Mouse (Mus musculus): Measurements from ENCODE around the gene Auts2. TPM values are rescaled to one million over a fixed set of nuclear protein-coding genes. Genes with fewer than 3 reads are reported as not detected.

The Auts2 gene
- polyA plus RNA-seq, 1 experiment from 2014 or later, result 70.9 TPM

GRCm38 (mm10) chr5:132437478-132437877, 105.7 kb downstream of the Auts2 start:
- Histone ChIP-seq H3K9ac (no peak overlapping the region), H3K27me3 (replicated peaks) (no peaks in the 10 kb centered on the region), H3K36me3 (replicated peaks) (no peaks in the 10 kb centered on the region), H3K9me3 (no peaks in the 10 kb centered on the region), H3K4me2 (no peak overlapping the region), H3K4me1 (peaks cover 20% of the 10 kb centered on the region), H3K27ac (no peak overlapping the region), H3K4me3 (no peak overlapping the region)
- no peak for ATAC-seq (replicated peaks)
- 87% methylated on average over 8 of the region's 8 CpGs for WGBS

GRCm38 (mm10) chr5:132436901-132437300, 106.2 kb downstream of the Auts2 start:
- Histone ChIP-seq H3K27ac (no peak overlapping the region), H3K9me3 (no peaks in the 10 kb centered on the region), H3K4me1 (peaks cover 20% of the 10 kb centered on the region), H3K9ac (no peak overlapping the region), H3K4me2 (no peak overlapping the region), H3K4me3 (no peak overlapping the region), H3K27me3 (replicated peaks) (no peaks in the 10 kb centered on the region), H3K36me3 (replicated peaks) (no peaks in the 10 kb centered on the region)
- no peak for ATAC-seq (replicated peaks)
- 60% methylated on average over 1 of the region's 1 CpGs for WGBS

- Histone ChIP-seq H3K27ac (no peak overlapping the region), H3K27me3 (replicated peaks) (no peaks in the 10 kb centered on the region), H3K9me3 (no peaks in the 10 kb centered on the region), H3K4me3 (no peak overlapping the region), H3K4me2 (no peak overlapping the region), H3K9ac (no peak overlapping the region), H3K4me1 (peaks cover 20% of the 10 kb centered on the region), H3K36me3 (replicated peaks) (no peaks in the 10 kb centered on the region)
- ATAC-seq (replicated peaks), result no peak
- WGBS, result 97% methylated on average over 2 of the region's 2 CpGs
Measured at GRCm38 (mm10) chr5:132436473-132436872, 106.7 kb downstream of the Auts2 start.

- ATAC-seq (replicated peaks), result no peak
- H3K27ac ChIP-seq, result no peak overlapping the region
- no peaks in the 10 kb centered on the region for H3K36me3 ChIP-seq (replicated peaks)
- H3K4me1 ChIP-seq, result peaks cover 20% of the 10 kb centered on the region
- H3K9ac ChIP-seq, result no peak overlapping the region
- H3K27me3 ChIP-seq (replicated peaks), result no peaks in the 10 kb centered on the region
- WGBS, result 37% methylated on average over 5 of the region's 5 CpGs
- no peak overlapping the region for H3K4me2 ChIP-seq
- no peak overlapping the region for H3K4me3 ChIP-seq
- no peaks in the 10 kb centered on the region for H3K9me3 ChIP-seq
Measured at GRCm38 (mm10) chr5:132435401-132435800, 107.7 kb downstream of the Auts2 start.

- WGBS, result 83% methylated on average over 6 of the region's 6 CpGs
- no peak overlapping the region for H3K4me3 ChIP-seq
- no peak for ATAC-seq (replicated peaks)
- H3K27ac ChIP-seq, result no peak overlapping the region
- no peak overlapping the region for H3K4me2 ChIP-seq
- no peaks in the 10 kb centered on the region for H3K9me3 ChIP-seq
- no peaks in the 10 kb centered on the region for H3K27me3 ChIP-seq (replicated peaks)
- no peak overlapping the region for H3K9ac ChIP-seq
- H3K4me1 ChIP-seq, result peaks cover 23% of the 10 kb centered on the region
- H3K36me3 ChIP-seq (replicated peaks), result no peaks in the 10 kb centered on the region
Measured at GRCm38 (mm10) chr5:132433377-132434115, 109.6 kb downstream of the Auts2 start.

- H3K4me2 ChIP-seq, result no peak overlapping the region
- no peak overlapping the region for H3K4me3 ChIP-seq
- peak overlapping the region; percentile 7; the same call in 1 of the 2 replicates for H3K27ac ChIP-seq
- WGBS, result 40% methylated on average over 3 of the region's 3 CpGs
- no peaks in the 10 kb centered on the region for H3K36me3 ChIP-seq (replicated peaks)
- H3K27me3 ChIP-seq (replicated peaks), result no peaks in the 10 kb centered on the region
- H3K9me3 ChIP-seq, result no peaks in the 10 kb centered on the region
- peaks cover 12% of the 10 kb centered on the region for H3K4me1 ChIP-seq
- peak; percentile 71 for ATAC-seq (replicated peaks)
- no peak overlapping the region for H3K9ac ChIP-seq
Measured at GRCm38 (mm10) chr5:132429363-132429762, 113.8 kb downstream of the Auts2 start.

- no peak for ATAC-seq (replicated peaks)
- H3K9me3 ChIP-seq, result no peaks in the 10 kb centered on the region
- H3K4me2 ChIP-seq, result no peak overlapping the region
- H3K4me3 ChIP-seq, result no peak overlapping the region
- no peak overlapping the region for H3K9ac ChIP-seq
- H3K36me3 ChIP-seq (replicated peaks), result no peaks in the 10 kb centered on the region
- 65% methylated on average over 3 of the region's 3 CpGs for WGBS
- H3K4me1 ChIP-seq, result peaks cover 14% of the 10 kb centered on the region
- no peak overlapping the region for H3K27ac ChIP-seq
- H3K27me3 ChIP-seq (replicated peaks), result no peaks in the 10 kb centered on the region
Measured at GRCm38 (mm10) chr5:132426342-132426741, 116.8 kb downstream of the Auts2 start.

- H3K4me2 ChIP-seq, result no peak overlapping the region
- H3K27me3 ChIP-seq (replicated peaks), result no peaks in the 10 kb centered on the region
- H3K9ac ChIP-seq, result no peak overlapping the region
- WGBS, result 82% methylated on average over 6 of the region's 6 CpGs
- no peak overlapping the region for H3K27ac ChIP-seq
- H3K36me3 ChIP-seq (replicated peaks), result no peaks in the 10 kb centered on the region
- H3K4me3 ChIP-seq, result no peak overlapping the region
- peaks cover 16% of the 10 kb centered on the region for H3K4me1 ChIP-seq
- ATAC-seq (replicated peaks), result no peak
- no peaks in the 10 kb centered on the region for H3K9me3 ChIP-seq
Measured at GRCm38 (mm10) chr5:132425792-132426309, 117.3 kb downstream of the Auts2 start.

GRCm38 (mm10) chr5:132410338-132410852, 132.7 kb downstream of the Auts2 start:
- Histone ChIP-seq H3K9me3 (no peaks in the 10 kb centered on the region), H3K27ac (0 out of 2 replicates have a peak overlapping the region, but pooled peaks have one; percentile 20), H3K4me3 (no peak overlapping the region), H3K4me1 (peaks cover 33% of the 10 kb centered on the region), H3K36me3 (replicated peaks) (no peaks in the 10 kb centered on the region), H3K4me2 (no peak overlapping the region), H3K27me3 (replicated peaks) (no peaks in the 10 kb centered on the region), H3K9ac (no peak overlapping the region)
- 20% methylated on average over 4 of the region's 4 CpGs for WGBS
- no peak for ATAC-seq (replicated peaks)

GRCm38 (mm10) chr5:132408892-132409575, 134.1 kb downstream of the Auts2 start:
- Histone ChIP-seq H3K4me2 (no peak overlapping the region), H3K27me3 (replicated peaks) (no peaks in the 10 kb centered on the region), H3K4me1 (peaks cover 33% of the 10 kb centered on the region), H3K9me3 (no peaks in the 10 kb centered on the region), H3K36me3 (replicated peaks) (no peaks in the 10 kb centered on the region), H3K4me3 (no peak overlapping the region), H3K27ac (0 out of 2 replicates have a peak overlapping the region, but pooled peaks have one; percentile 20), H3K9ac (no peak overlapping the region)
- 9% methylated on average over 2 of the region's 2 CpGs for WGBS
- peak; percentile 65 for ATAC-seq (replicated peaks)

- WGBS, result 79% methylated on average over 10 of the region's 10 CpGs
- Histone ChIP-seq H3K9ac (no peak overlapping the region), H3K27me3 (replicated peaks) (no peaks in the 10 kb centered on the region), H3K36me3 (replicated peaks) (no peaks in the 10 kb centered on the region), H3K4me3 (no peak overlapping the region), H3K9me3 (no peaks in the 10 kb centered on the region), H3K27ac (no peak overlapping the region), H3K4me1 (peaks cover 44% of the 10 kb centered on the region), H3K4me2 (no peak overlapping the region)
- no peak for ATAC-seq (replicated peaks)
Measured at GRCm38 (mm10) chr5:132400556-132400955, 142.6 kb downstream of the Auts2 start.

GRCm38 (mm10) chr5:132399486-132399885, 143.7 kb downstream of the Auts2 start:
- peaks cover 52% of the 10 kb centered on the region for H3K4me1 ChIP-seq
- no peaks in the 10 kb centered on the region for H3K27me3 ChIP-seq (replicated peaks)
- H3K36me3 ChIP-seq (replicated peaks), result no peaks in the 10 kb centered on the region
- H3K9ac ChIP-seq, result no peak overlapping the region
- 56% methylated on average over 4 of the region's 4 CpGs for WGBS
- no peaks in the 10 kb centered on the region for H3K9me3 ChIP-seq
- no peak for ATAC-seq (replicated peaks)
- no peak overlapping the region for H3K4me2 ChIP-seq
- no peak overlapping the region for H3K4me3 ChIP-seq
- H3K27ac ChIP-seq, result no peak overlapping the region
